Mouse (Mus musculus) ES-E14 (cell line): Measurements from ENCODE around the gene Ezh1.

ENCODE experiments used
- HCFC1 ChIP-seq: IDR thresholded peaks from 2 replicates; pipeline ENCODE4 v1.6.1; 2012; ENCODE audit warnings: low read length, inconsistent platforms, borderline replicate concordance; ENCODE audit not compliant: insufficient read depth
- MAFK ChIP-seq: IDR thresholded peaks from 2 replicates; pipeline ENCODE4 v1.6.1; 2014; ENCODE audit warnings: mild to moderate bottlenecking, low read depth, low read length, inconsistent platforms; ENCODE audit not compliant: insufficient read depth
- ZC3H11A ChIP-seq: IDR thresholded peaks from 2 replicates; pipeline ENCODE4 v1.6.1; 2012; ENCODE audit warnings: low read depth, mild to moderate bottlenecking, inconsistent platforms, low read length, borderline replicate concordance

DNA sequence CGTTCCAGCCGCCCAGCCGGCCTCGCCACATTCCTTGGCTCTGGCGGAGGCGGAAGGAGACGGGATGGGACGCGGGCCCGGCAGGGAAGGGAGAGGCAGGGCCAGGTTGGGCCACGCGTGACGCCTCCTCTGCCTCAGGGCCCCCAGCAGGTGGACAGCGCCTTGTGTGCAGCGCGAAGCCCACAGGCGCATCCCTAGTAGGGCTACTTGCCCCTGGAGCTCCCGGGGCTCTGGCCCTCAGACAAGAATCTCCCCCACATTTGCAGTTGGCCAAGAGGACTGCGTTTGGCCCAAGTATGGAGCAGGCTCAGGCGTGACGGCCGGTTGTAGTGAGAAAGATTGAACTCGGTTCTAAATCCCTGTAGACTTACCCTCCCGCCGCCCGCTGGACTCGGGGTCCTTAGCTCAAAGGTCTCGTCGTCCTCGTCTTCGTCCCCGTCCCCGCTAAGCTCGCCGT lies 55.9 kb downstream of the Ezh1 start, which contains the start of gene Cntnap1:
- TF ChIP-seq MAFK, result no peak
- no peak for TF ChIP-seq ZC3H11A
- no peak for TF ChIP-seq HCFC1
